Mouse (Mus musculus): ENCODE results near the gene Agrp.

Gene Agrp

DNA sequence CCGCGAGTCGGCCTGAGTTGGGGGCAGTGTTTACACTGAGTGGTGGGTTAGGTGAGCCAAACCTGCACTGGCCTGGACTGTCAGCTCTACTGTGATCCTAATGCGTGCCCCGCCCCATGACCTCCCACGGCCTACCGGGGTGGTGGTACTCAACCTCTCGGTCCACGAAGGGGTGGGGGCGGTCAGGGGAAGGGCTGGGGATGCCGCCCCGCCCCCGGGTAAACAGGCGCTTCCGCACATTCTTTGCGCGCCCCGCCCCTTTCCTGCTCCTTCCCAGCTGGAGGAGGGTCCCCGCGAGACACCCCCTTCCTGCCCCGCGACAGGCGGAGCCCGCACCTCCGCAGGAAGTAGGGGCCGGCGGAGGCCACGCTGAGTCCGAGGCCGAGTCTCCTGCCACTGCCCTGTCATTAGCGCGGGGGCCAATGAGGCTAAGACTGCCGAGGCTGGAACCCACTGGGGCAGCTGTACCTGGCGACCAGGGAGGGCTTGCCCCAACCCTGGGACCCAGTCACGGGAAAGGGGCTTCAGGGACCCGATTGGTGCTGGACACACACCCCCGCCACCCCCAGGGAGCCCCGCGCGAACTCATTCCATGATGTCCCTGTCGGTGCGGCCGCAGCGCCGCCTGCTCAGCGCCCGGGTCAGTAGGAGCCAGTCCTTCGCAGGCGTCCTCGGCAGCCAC is 23.2 kb downstream of the Agrp start:
- TF ChIP-seq GATA4 (IDR thresholded peaks at IDR 0.05; ENCODE audit: insufficient replicate concordance, low read length), result no peak; the same call in 1 of the 2 replicates

DNA sequence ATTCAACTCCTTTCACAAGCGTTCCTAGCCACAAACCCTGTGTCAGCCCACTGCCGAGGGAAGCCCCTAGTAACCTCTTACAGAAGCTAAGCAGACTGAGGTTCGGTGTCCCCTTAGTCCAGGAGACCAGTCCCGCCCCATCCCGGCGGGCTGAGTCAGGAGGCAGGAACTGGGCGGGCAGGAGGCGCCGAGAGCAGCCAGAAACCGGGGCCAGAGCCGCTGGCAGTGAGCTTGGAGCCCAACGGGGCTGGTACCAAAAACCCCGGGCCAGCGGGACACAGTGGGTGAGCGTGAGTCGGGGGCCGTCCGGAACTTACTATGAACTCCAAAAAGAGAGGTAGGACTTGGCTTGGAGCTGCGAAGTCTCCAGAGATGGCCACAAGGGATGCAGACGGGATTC is 24.2 kb downstream of the Agrp start:
- no peak for TF ChIP-seq GATA4 (IDR thresholded peaks at IDR 0.05; ENCODE audit: insufficient replicate concordance, low read length)

GRCm38 (mm10) chr8:105611836-105612235 is 25.4 kb downstream of the Agrp start:
- TF ChIP-seq GATA4 (IDR thresholded peaks at IDR 0.05; ENCODE audit: insufficient replicate concordance, low read length), result no peak

DNA sequence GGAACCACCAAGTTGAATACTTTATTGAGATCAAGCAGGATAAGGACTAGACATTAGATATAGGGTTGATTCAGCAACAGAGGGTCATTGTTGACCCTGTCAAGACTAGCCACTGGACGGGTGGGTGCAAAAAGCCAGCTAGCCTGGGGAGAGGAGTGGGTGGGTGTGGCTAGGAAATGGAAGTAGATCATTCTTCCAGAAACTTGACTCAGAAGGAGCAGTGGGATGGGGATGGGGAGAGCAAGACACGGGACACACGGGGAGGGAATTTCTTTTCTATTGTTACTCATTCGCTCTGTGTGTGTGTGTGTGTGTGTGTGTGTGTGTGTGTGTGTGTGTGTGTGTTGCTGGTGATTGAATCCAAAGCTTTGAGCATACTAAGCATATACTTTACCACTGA is 27.4 kb downstream of the Agrp start:
- TF ChIP-seq GATA4 (IDR thresholded peaks at IDR 0.05; ENCODE audit: insufficient replicate concordance, low read length), result no peak

DNA sequence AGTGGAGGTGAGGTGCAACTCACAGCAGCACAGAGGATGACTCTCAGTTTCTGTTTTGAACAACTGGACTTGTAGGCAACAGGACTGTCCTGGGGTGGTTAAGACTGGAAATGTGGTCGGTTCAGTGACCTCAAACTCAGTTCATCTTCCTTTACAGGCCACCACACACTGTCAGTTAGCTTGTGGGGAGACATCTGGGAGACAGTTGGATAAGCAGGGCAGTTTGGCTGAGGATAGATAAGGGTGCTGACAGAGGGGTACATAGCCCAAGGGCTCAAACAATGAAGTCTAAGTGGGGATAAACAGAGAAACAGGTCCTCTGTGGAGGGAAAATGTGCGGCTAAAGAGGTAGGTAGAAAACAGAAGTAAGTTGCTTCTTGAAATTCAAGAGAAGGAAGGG is 27.8 kb downstream of the Agrp start:
- TF ChIP-seq GATA4 (IDR thresholded peaks at IDR 0.05; ENCODE audit: insufficient replicate concordance, low read length), result no peak

DNA sequence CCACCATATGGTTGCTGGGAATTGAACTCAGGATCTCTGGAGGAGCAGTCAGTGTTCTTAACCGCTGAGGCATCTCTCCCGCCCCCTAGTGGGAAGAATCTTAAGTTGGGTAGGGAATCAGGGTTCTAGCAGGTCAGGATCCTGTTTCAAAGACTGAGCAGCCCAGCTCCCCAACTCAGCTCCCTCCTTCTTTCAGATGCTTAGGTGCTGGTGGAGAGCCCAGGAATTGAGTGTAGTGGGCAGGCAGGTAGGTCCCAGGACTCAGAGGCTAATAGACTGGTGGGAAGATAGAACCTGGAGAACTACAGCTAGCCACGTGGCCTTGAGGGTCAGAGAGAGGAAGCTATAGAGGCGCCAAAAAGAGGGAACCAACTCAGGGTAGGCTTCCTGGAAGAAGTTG is 29.5 kb downstream of the Agrp start:
- TF ChIP-seq GATA4 (IDR thresholded peaks at IDR 0.05; ENCODE audit: insufficient replicate concordance, low read length), result no peak

- no peak for TF ChIP-seq GATA4 (IDR thresholded peaks at IDR 0.05; ENCODE audit: insufficient replicate concordance, low read length)
Observed at GRCm38 (mm10) chr8:105607062-105607461, 30.1 kb downstream of the Agrp start.

GRCm38 (mm10) chr8:105606189-105607023 is 30.8 kb downstream of the Agrp start:
- no peak for TF ChIP-seq GATA4 (IDR thresholded peaks at IDR 0.05; ENCODE audit: insufficient replicate concordance, low read length)

GRCm38 (mm10) chr8:105605491-105606188 is 31.6 kb downstream of the Agrp start:
- TF ChIP-seq GATA4 (IDR thresholded peaks at IDR 0.05; ENCODE audit: insufficient replicate concordance, low read length), result no peak

DNA sequence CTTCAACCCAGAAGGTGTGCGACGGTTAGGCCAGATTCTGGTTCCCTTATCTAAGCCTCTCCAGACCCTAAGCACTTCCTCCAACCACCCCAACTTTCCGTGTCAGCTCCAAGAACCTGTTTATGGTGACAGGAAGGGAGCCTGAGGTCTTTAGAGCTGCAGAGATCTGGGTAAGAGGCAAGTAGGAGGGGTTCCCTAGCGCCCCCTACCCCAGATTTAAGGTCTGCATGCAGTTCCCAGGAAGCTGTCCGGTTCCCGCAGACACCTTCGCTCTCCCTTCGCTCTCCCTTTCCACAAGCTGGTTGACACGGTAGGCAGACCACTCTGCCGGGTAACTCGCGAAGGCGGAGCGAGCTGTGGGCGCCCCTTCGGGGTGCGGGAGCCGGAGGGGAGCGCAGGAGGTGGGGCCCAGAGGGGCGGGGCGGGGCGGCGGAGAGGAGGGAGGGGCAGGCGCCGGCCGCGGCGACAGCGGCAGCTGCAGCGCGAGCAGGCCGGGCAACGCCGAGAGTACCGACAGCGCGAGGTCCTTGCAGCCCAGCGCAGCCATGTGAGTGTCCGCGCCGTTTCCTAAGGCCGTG is 32.3 kb downstream of the Agrp start, which contains the start of gene Ripor1:
Gene Ripor1 (plus strand): TSS at position 452 of the 578 bp plus-strand sequence.
- no peak for TF ChIP-seq GATA4 (IDR thresholded peaks at IDR 0.05; ENCODE audit: insufficient replicate concordance, low read length)

- no peak for TF ChIP-seq GATA4 (IDR thresholded peaks at IDR 0.05; ENCODE audit: insufficient replicate concordance, low read length)
Observed at GRCm38 (mm10) chr8:105601301-105601700, 35.9 kb downstream of the Agrp start.

DNA sequence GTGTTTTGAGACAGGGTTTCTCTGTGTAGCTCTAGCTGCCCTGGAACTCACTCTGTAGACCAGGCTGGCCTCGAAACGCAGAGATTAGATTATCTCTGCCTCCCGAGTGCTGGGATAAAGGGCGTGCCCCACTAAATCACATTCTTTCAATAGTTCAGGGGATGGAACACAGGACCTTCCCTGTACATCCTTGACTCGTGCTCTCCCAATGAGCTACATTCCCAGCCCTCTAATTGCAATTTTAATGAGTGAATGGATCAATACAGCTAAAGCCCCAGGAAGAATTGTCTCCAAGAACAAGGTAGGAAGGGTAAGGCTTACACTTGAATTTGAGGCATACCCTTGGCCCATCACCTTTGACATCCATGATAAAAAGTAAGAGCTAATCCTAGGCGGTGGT is 38.4 kb downstream of the Agrp start:
- TF ChIP-seq GATA4 (IDR thresholded peaks at IDR 0.05; ENCODE audit: insufficient replicate concordance, low read length), result no peak

- peak; percentile 51; the same call in 1 of the 2 replicates for TF ChIP-seq GATA4 (IDR thresholded peaks at IDR 0.05; ENCODE audit: insufficient replicate concordance, low read length)
Observed at GRCm38 (mm10) chr8:105596362-105597034, 40.7 kb downstream of the Agrp start.

GRCm38 (mm10) chr8:105594451-105595242 is 42.5 kb downstream of the Agrp start:
- TF ChIP-seq GATA4 (IDR thresholded peaks at IDR 0.05; ENCODE audit: insufficient replicate concordance, low read length), result no peak
